Mouse (Mus musculus) liver, postnatal 0 days (tissue): ENCODE data around the gene Cmtm4. TPM values are rescaled to one million over a fixed set of nuclear protein-coding genes. Genes with fewer than 3 reads are reported as not detected.
A peak's percentile ranks its signal among the peaks of the same experiment; 100 is the strongest.

ENCODE experiments used
- ATAC-seq: fragments of 200-750 bp; cut with Nextera tagmentation; 2 replicates; pipeline ENCODE4 v1.8.0; 2017; ENCODE audit warnings: mild to moderate bottlenecking, moderate library complexity
- DNase-seq: peaks from one replicate; pipeline ENCODE4 v3.0.0-alpha.2; 2016
- H3K27ac ChIP-seq: fragments of 300-500 bp; sonication (generic); 2 replicates; pipeline ENCODE4 v1.5.1; 2014; ENCODE audit warnings: antibody characterized with exemption, moderate library complexity, mild to moderate bottlenecking, low read depth
- H3K27me3 ChIP-seq: fragments of 300-500 bp; sonication (generic); 2 replicates; pipeline ENCODE4 v1.6.1; 2014; ENCODE audit warnings: low read length, control low read depth, mixed read lengths; ENCODE audit not compliant: insufficient read depth
- H3K36me3 ChIP-seq: fragments of 300-500 bp; sonication (generic); replicated peaks from 2 replicates; pipeline ENCODE4 v1.6.1; 2014; ENCODE audit warnings: mild to moderate bottlenecking, control low read depth, low read length, moderate library complexity, mixed read lengths; ENCODE audit not compliant: insufficient read depth
- H3K4me1 ChIP-seq: fragments of 300-500 bp; sonication (generic); 2 replicates; pipeline ENCODE4 v1.6.1; 2014; ENCODE audit warnings: antibody characterized with exemption, mild to moderate bottlenecking, control low read depth; ENCODE audit not compliant: insufficient read depth
- H3K4me2 ChIP-seq: fragments of 300-500 bp; sonication (generic); 2 replicates; pipeline ENCODE4 v1.6.1; 2014; ENCODE audit warnings: low read depth, mild to moderate bottlenecking, low read length, moderate library complexity, mixed read lengths
- H3K4me3 ChIP-seq: fragments of 300-500 bp; sonication (generic); 2 replicates; pipeline ENCODE4 v1.5.1; 2014; ENCODE audit warnings: low read depth, low read length
- H3K9ac ChIP-seq: fragments of 300-500 bp; sonication (generic); replicated peaks from 2 replicates; pipeline ENCODE4 v1.6.1; 2014; ENCODE audit warnings: mild to moderate bottlenecking, moderate library complexity
- H3K9me3 ChIP-seq: fragments of 300-500 bp; sonication (generic); 2 replicates; pipeline ENCODE4 v1.6.1; 2016; ENCODE audit warnings: mild to moderate bottlenecking, control low read depth, low read length, mixed read lengths
- CTCF ChIP-seq: sonication (generic); IDR thresholded peaks from 2 replicates; pipeline ENCODE4 v1.5.1; 2016; ENCODE audit warnings: antibody characterized with exemption, low read depth
- EP300 ChIP-seq: IDR thresholded peaks from 2 replicates; pipeline ENCODE4 v1.6.1; 2016; ENCODE audit warnings: antibody characterized with exemption, low read depth, mild to moderate bottlenecking
- WGBS: fragments of 180-500 bp; shearing (Covaris S2); extraction: QIAGEN DNeasy Blood & Tissue Kit; methylation state at CpG from one replicate; pipeline ENCODE4 v1.1.7; 2014; ENCODE audit not compliant: insufficient replicate concordance; 5-methylcytosine and 5-hydroxymethylcytosine counted together
- polyA plus RNA-seq: library from polyadenylated mRNA; unstranded; fragments of >200 nt; fragmentation: Nextera tagmentation; extraction: Ambion mirVana; gene quantifications from 2 replicates; pipeline ENCODE4 v1.2.1, GENCODE M21; 2015

Cmtm4 gene
- polyA plus RNA-seq, 1 experiment from 2014 or later, result 0.94 TPM

DNA sequence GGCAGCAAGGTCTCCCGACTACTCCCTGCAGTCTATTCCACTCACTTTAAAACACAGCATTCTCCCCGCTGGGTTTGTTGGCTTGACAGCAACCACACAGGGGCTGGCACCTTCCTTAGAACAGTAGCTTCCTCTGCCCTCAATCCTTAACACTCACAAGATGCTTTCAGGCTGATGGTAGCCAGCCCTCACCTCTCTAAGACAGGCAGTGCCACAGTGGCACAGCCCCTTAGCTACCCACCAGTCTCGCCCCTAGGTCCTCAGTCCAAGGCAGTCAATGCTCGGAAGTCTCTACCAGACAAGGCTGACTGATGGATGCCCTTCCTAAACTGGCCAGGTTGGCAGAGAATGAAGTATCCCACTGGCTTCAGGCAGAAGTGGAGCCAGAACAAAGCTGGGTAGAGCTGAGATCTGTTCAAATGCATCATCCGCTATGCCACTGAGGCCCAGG is 14.6 kb downstream of the Cmtm4 start:
- TF ChIP-seq EP300, result no peak
- no peak for TF ChIP-seq CTCF
- no peak for ATAC-seq
- peaks cover 8% of the 10 kb centered on the region for H3K4me1 ChIP-seq

DNA sequence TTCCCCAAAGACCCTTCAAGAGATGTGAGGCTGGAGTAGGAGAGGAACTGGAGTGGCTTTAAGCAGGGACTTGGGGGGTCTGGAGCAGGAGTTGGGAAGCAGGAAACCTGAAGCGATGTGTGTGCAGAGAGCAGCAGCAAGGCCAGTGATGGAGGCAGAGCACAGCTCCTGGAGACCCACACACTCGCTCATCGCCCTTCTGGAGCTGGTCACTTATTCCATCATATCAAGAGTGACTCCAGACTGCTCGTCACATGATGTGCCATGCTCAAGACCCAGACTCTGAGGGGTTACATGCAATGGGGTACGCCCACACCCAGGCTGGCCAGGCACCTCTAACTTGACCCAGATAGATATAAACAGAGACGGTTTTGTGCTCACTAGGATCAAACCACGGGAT is 15.3 kb downstream of the Cmtm4 start:
- Histone ChIP-seq H3K4me1 (peaks cover 14% of the 10 kb centered on the region), H3K27ac (no peak overlapping the region), H3K9ac (no peak overlapping the region), H3K4me3 (no peak overlapping the region), H3K36me3 (no peaks in the 10 kb centered on the region), H3K27me3 (no peaks in the 10 kb centered on the region), H3K4me2 (no peak overlapping the region), H3K9me3 (no peaks in the 10 kb centered on the region)
- ATAC-seq (no peak), DNase-seq (no peak)
- TF ChIP-seq CTCF (no peak), EP300 (no peak)
- WGBS, result 81% methylated on average over 7 of the region's 7 CpGs

More for the DNA sequence above, 14.6 kb downstream of the Cmtm4 start:
- no peak for DNase-seq
- Histone ChIP-seq H3K4me3 (no peak overlapping the region), H3K9me3 (no peaks in the 10 kb centered on the region), H3K27me3 (no peaks in the 10 kb centered on the region), H3K9ac (no peak overlapping the region), H3K27ac (no peak overlapping the region), H3K4me2 (no peak overlapping the region), H3K36me3 (no peaks in the 10 kb centered on the region)
- WGBS, result 84% methylated on average over 5 of the region's 5 CpGs

DNA sequence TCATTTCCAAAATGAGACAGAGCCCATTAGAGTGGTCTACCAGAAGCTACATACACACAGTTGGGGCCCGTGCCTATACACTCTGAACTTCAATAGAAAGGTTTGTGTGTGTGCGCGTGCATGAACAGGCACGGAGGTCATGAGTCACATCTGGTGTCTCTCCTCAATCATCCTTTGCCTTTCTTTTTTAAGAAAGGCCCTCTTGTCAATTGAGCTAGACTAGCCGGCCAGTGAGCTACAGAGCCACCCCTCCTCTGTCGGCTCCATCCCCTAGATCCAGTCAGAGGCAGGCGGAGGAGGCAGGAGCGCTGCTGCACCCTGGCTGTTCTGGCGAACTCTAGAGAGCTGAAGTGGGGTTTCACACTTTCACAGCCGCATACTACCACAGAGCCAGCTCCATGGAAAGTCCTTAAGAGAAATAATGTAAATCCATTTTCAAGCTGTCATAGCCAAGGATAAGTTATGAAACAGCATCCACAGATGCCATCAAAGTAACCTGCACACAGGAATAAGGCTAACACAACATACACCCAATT is 16.2 kb downstream of the Cmtm4 start:
- ATAC-seq (no peak), DNase-seq (no peak)
- Histone ChIP-seq H3K36me3 (no peaks in the 10 kb centered on the region), H3K4me3 (no peak overlapping the region), H3K27ac (no peak overlapping the region), H3K9me3 (no peaks in the 10 kb centered on the region), H3K4me1 (peaks cover 15% of the 10 kb centered on the region), H3K27me3 (no peaks in the 10 kb centered on the region), H3K9ac (no peak overlapping the region), H3K4me2 (no peak overlapping the region)
- 83% methylated on average over 10 of the region's 10 CpGs for whole genome bisulfite sequencing
- TF ChIP-seq CTCF (no peak), EP300 (no peak)

DNA sequence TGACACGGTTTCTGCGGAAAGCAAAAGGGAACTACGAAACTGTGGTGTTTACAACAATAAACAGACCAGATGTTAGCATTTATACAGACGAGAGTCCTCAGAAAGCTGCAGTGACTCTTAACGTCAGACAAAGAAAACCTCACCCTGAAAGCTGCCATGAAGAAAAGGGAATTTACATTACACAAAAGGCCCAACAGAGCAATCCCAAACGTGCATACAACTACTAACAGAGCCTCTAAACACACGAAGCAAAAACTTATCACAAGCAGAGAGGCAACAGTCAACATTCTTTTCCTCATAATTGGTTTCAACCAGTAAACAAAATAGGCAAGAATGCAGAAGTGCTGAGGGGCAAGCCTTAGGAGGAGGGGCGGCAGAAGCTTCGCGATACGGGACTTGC is 18.9 kb downstream of the Cmtm4 start:
- Histone ChIP-seq H3K4me2 (no peak overlapping the region), H3K36me3 (no peaks in the 10 kb centered on the region), H3K9ac (no peak overlapping the region), H3K27ac (peak overlapping the region; percentile 64; the same call in 1 of the 2 replicates), H3K27me3 (no peaks in the 10 kb centered on the region), H3K4me1 (peaks cover 14% of the 10 kb centered on the region), H3K9me3 (no peaks in the 10 kb centered on the region), H3K4me3 (no peak overlapping the region)
- TF ChIP-seq CTCF (no peak), EP300 (no peak)
- no peak for ATAC-seq
- DNase-seq, result no peak
- WGBS, result 62% methylated on average over 11 of the region's 11 CpGs

DNA sequence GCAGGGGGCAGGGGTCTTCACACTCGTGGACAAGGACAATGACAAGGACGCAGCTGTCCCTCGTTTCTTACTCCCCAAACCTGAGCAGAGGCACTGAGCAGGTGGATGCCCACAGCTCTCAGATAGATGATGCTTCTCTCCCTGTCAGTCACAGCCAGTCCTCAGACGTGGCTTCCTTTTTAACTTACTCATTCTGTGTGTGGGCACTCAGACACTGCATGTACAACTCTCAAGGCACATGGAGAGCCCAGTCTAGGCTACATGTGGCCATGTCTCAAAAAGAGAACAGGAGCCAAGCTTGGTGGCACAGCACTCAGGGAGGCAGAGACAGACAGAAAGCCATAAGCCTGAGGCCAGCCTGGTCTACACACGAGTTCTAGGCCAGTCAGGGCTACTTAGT is 19.6 kb downstream of the Cmtm4 start:
- Histone ChIP-seq H3K4me3 (no peak overlapping the region), H3K36me3 (no peaks in the 10 kb centered on the region), H3K9ac (no peak overlapping the region), H3K4me2 (no peak overlapping the region), H3K9me3 (no peaks in the 10 kb centered on the region), H3K27me3 (no peaks in the 10 kb centered on the region), H3K27ac (peak overlapping the region; percentile 89), H3K4me1 (peaks cover 14% of the 10 kb centered on the region)
- DNase-seq (no peak), ATAC-seq (no peak)
- TF ChIP-seq EP300 (no peak), CTCF (no peak)
- WGBS, result 61% methylated on average over 5 of the region's 5 CpGs

DNA sequence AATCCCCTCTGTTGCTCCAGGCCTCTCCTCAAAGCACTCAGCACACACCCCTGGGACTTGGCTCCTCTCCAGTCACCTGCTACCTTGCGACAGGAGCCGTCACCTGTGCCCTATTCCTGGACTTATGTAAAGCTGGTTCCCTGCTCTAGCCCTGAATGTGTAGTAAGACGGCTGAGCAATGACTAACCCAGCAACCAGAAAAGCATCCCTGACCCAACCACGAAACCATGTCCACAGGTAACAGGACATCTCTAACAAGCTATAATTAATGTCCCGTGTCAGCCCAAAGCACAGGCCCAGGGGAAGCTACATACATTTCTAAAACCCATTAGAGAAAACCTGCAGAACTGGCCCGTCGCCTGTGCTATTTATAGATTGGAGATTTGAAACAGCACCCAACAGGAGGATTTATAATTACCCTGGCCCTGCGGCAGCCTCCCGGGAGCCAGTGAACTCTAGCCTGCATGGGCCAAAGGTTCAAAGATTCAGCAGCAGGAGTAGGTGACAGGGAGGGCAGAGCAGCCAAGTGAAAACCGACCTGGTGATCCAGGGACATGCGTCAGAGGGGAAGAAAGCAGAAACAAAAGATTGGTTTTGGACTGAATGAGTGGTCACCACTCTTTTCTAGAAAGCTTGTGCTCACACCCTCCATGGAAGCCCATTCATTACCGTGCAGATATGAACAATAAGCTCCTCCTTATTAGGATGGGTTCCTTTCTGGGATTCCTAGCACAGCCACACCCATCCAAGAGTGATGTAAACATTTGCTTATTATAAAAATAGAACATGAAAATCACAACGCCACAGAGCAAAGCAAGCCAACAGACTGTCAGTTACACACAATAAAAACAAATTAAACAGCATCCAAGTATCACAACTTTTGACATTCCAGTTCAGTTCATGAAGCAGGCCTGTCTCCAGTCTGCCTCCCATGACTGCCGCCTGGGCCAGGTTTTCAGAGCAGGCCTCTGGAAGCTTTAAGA is 20.5 kb downstream of the Cmtm4 start:
- TF ChIP-seq CTCF (no peak), EP300 (no peak)
- Histone ChIP-seq H3K36me3 (no peaks in the 10 kb centered on the region), H3K9ac (no peak overlapping the region), H3K4me1 (peaks cover 14% of the 10 kb centered on the region), H3K27ac (peak overlapping the region; percentile 89), H3K4me2 (peak overlapping the region; percentile 30), H3K4me3 (no peak overlapping the region), H3K9me3 (no peaks in the 10 kb centered on the region), H3K27me3 (no peaks in the 10 kb centered on the region)
- DNase-seq (peak; percentile 76), ATAC-seq (peak; percentile 92)
- 52% methylated on average over 14 of the region's 14 CpGs for WGBS
